Comparison of ENCODE assay signal across 8 mouse cellular contexts in genomic region chr1:37890025-37890652, GRCm38 (mm10). TPM values are rescaled to one million over a fixed set of nuclear protein-coding genes. Genes with fewer than 3 reads are reported as not detected.
DNase-seq lines count a peak whose midpoint lies in the region; ATAC-seq lines count a peak whose summit lies in the region.

Mitd1 (minus strand) TSS chr1:37890411.
Mrpl30 (plus strand) TSS chr1:37890477.

- ATAC-seq in megakaryocyte progenitor cell, adult 5-6 weeks (replicated peaks; ENCODE audit: poor library complexity), result peak; percentile 94

- peak; percentile 95 for DNase-seq in adipocyte (ENCODE audit: low spot score)
- peak; percentile 95 for DNase-seq in embryo, embryonic 10 days (ENCODE audit: low spot score)
- peak; percentile 84 for DNase-seq in gastrocnemius, postnatal 10 days
- DNase-seq in induced T-regulatory cell, adult 2 months (ENCODE audit: low read depth), result peak; percentile 98
- peak; percentile 64 to 92 for DNase-seq in left cerebral cortex, adult 9 months (ENCODE audit: low spot score in 2 of 2)
- peak; percentile 90 for DNase-seq in right cerebral cortex, postnatal 14 days
- peak; percentile 85 to 90 for DNase-seq in urinary bladder, postnatal 36 days (ENCODE audit: low spot score in 2 of 2)

RNA-seq across cellular contexts. Expression of gene Mitd1, which starts in this region (rescaled TPM):
- total RNA-seq in gastrocnemius, postnatal 10 days (2021), result 1 to 10 TPM; 3.0 to 6.0 TPM
- 28.2 and 46.0 TPM in 2 replicates for total RNA-seq in megakaryocyte progenitor cell, adult 5-6 weeks (2015)
- total RNA-seq in megakaryocyte progenitor cell, adult 5-6 weeks (2017), result 29.5 and 41.7 TPM in 2 replicates

RNA-seq across cellular contexts. Expression of gene Mrpl30, which starts in this region (rescaled TPM):
- total RNA-seq in gastrocnemius, postnatal 10 days (2021), result 100 to 1,000 TPM; 231 to 245 TPM
- 286 TPM in 2 replicates for total RNA-seq in megakaryocyte progenitor cell, adult 5-6 weeks (2015)
- total RNA-seq in megakaryocyte progenitor cell, adult 5-6 weeks (2017), result 233 and 248 TPM in 2 replicates

Comparison
In these comparisons a context has a peak if more than half of its experiments do, and no peak if none do; other contexts are left out.
1. Peak in every context shown above with its lines: DNase-seq and ATAC-seq.
2. RNA of gene Mitd1 (total RNA-seq): 28.2 to 46.0 TPM in megakaryocyte progenitor cell, adult 5-6 weeks; 3.0 to 6.0 TPM in gastrocnemius, postnatal 10 days; every median in the first group is over 4 times any median in the second.